Mouse (Mus musculus): ENCODE measurements around the gene Trpv2. TPM values are rescaled to one million over a fixed set of nuclear protein-coding genes. Genes with fewer than 3 reads are reported as not detected.

Gene Trpv2
- polyA plus RNA-seq, 1 experiment from 2014 or later, result 7.3 TPM

- Histone ChIP-seq H3K4me2 (no peak overlapping the region), H3K27ac (no peak overlapping the region; the same call in 1 of the 2 replicates), H3K27me3 (no peaks in the 10 kb centered on the region), H3K9ac (no peak overlapping the region), H3K4me1 (peaks cover 40% of the 10 kb centered on the region), H3K4me3 (replicated peaks) (no peak overlapping the region), H3K9me3 (no peaks in the 10 kb centered on the region), H3K36me3 (replicated peaks) (peaks cover 62% of the 10 kb centered on the region)
- WGBS, result 71% methylated on average over 10 of the region's 10 CpGs
- no peak for ATAC-seq (ENCODE audit: low FRiP score)
Observed at GRCm38 (mm10) chr11:62607170-62607951, 33.1 kb downstream of the Trpv2 start.

GRCm38 (mm10) chr11:62607952-62608201, 33.6 kb downstream of the Trpv2 start:
- Histone ChIP-seq H3K27ac (no peak overlapping the region), H3K36me3 (replicated peaks) (peaks cover 62% of the 10 kb centered on the region), H3K27me3 (no peaks in the 10 kb centered on the region), H3K4me3 (replicated peaks) (no peak overlapping the region), H3K4me2 (no peak overlapping the region), H3K9me3 (no peaks in the 10 kb centered on the region), H3K4me1 (peaks cover 46% of the 10 kb centered on the region), H3K9ac (no peak overlapping the region)
- WGBS, result 84% methylated on average over 1 of the region's 1 CpGs
- no peak for ATAC-seq (ENCODE audit: low FRiP score)

- H3K27me3 ChIP-seq, result no peaks in the 10 kb centered on the region
- 84% methylated on average over 10 of the region's 10 CpGs for WGBS
- no peak overlapping the region for H3K9ac ChIP-seq
- H3K4me2 ChIP-seq, result no peak overlapping the region
- no peak overlapping the region for H3K27ac ChIP-seq
- peaks cover 59% of the 10 kb centered on the region for H3K36me3 ChIP-seq (replicated peaks)
- H3K4me1 ChIP-seq, result peaks cover 47% of the 10 kb centered on the region
- H3K4me3 ChIP-seq (replicated peaks), result no peak overlapping the region
- no peaks in the 10 kb centered on the region for H3K9me3 ChIP-seq
- no peak for ATAC-seq (ENCODE audit: low FRiP score)
Observed at GRCm38 (mm10) chr11:62608826-62609675, 34.8 kb downstream of the Trpv2 start.

- Histone ChIP-seq H3K4me1 (peaks cover 44% of the 10 kb centered on the region), H3K4me2 (no peak overlapping the region), H3K27ac (no peak overlapping the region), H3K27me3 (no peaks in the 10 kb centered on the region), H3K4me3 (replicated peaks) (no peak overlapping the region), H3K9ac (no peak overlapping the region), H3K36me3 (replicated peaks) (peaks cover 46% of the 10 kb centered on the region), H3K9me3 (no peaks in the 10 kb centered on the region)
- ATAC-seq (ENCODE audit: low FRiP score), result no peak
- WGBS, result 89% methylated on average over 6 of the region's 6 CpGs
Observed at GRCm38 (mm10) chr11:62610304-62610703, 36.0 kb downstream of the Trpv2 start.

GRCm38 (mm10) chr11:62612604-62613003, 38.3 kb downstream of the Trpv2 start:
- H3K4me2 ChIP-seq, result no peak overlapping the region
- H3K4me1 ChIP-seq, result peaks cover 25% of the 10 kb centered on the region
- H3K9ac ChIP-seq, result peak overlapping the region; percentile 12; the same call in 1 of the 2 replicates
- 67% methylated on average over 10 of the region's 10 CpGs for WGBS
- H3K36me3 ChIP-seq (replicated peaks), result peaks cover 36% of the 10 kb centered on the region
- no peaks in the 10 kb centered on the region for H3K9me3 ChIP-seq
- no peak for ATAC-seq (ENCODE audit: low FRiP score)
- no peaks in the 10 kb centered on the region for H3K27me3 ChIP-seq
- H3K4me3 ChIP-seq (replicated peaks), result no peak overlapping the region
- peak overlapping the region; percentile 51 for H3K27ac ChIP-seq

- peaks cover 34% of the 10 kb centered on the region for H3K36me3 ChIP-seq (replicated peaks)
- peak; percentile 95 for ATAC-seq (ENCODE audit: low FRiP score)
- peak overlapping the region; percentile 47 for H3K9ac ChIP-seq
- no peaks in the 10 kb centered on the region for H3K9me3 ChIP-seq
- H3K4me3 ChIP-seq (replicated peaks), result 0 out of 2 replicates have a peak overlapping the region, but pooled peaks have one; percentile 10
- H3K27me3 ChIP-seq, result no peaks in the 10 kb centered on the region
- WGBS, result 3% methylated on average over 19 of the region's 19 CpGs
- peak overlapping the region; percentile 41 for H3K4me2 ChIP-seq
- peak overlapping the region; percentile 90 for H3K27ac ChIP-seq
- H3K4me1 ChIP-seq, result peaks cover 25% of the 10 kb centered on the region
Observed at GRCm38 (mm10) chr11:62613657-62614365, 39.5 kb downstream of the Trpv2 start.

- Histone ChIP-seq H3K27ac (peak overlapping the region; percentile 90), H3K9me3 (no peaks in the 10 kb centered on the region), H3K4me3 (replicated peaks) (no peak overlapping the region), H3K9ac (no peak overlapping the region), H3K36me3 (replicated peaks) (peaks cover 33% of the 10 kb centered on the region), H3K4me2 (no peak overlapping the region), H3K27me3 (no peaks in the 10 kb centered on the region), H3K4me1 (peaks cover 25% of the 10 kb centered on the region)
- no peak for ATAC-seq (ENCODE audit: low FRiP score)
- WGBS, result 90% methylated on average over 8 of the region's 8 CpGs
Observed at GRCm38 (mm10) chr11:62614876-62615410, 40.7 kb downstream of the Trpv2 start.

GRCm38 (mm10) chr11:62615456-62615855, 41.2 kb downstream of the Trpv2 start:
- Histone ChIP-seq H3K9me3 (no peaks in the 10 kb centered on the region), H3K27me3 (no peaks in the 10 kb centered on the region), H3K27ac (no peak overlapping the region), H3K4me2 (no peak overlapping the region), H3K4me1 (peaks cover 25% of the 10 kb centered on the region), H3K36me3 (replicated peaks) (peaks cover 28% of the 10 kb centered on the region), H3K9ac (no peak overlapping the region), H3K4me3 (replicated peaks) (no peak overlapping the region)
- 92% methylated on average over 4 of the region's 4 CpGs for WGBS
- ATAC-seq (ENCODE audit: low FRiP score), result no peak

- 93% methylated on average over 8 of the region's 8 CpGs for WGBS
- no peak for ATAC-seq (ENCODE audit: low FRiP score)
- Histone ChIP-seq H3K4me3 (replicated peaks) (no peak overlapping the region), H3K27ac (no peak overlapping the region), H3K36me3 (replicated peaks) (peaks cover 22% of the 10 kb centered on the region), H3K27me3 (no peaks in the 10 kb centered on the region), H3K4me1 (peaks cover 18% of the 10 kb centered on the region), H3K9ac (no peak overlapping the region), H3K4me2 (no peak overlapping the region), H3K9me3 (no peaks in the 10 kb centered on the region)
Observed at GRCm38 (mm10) chr11:62621079-62621478, 46.8 kb downstream of the Trpv2 start.

GRCm38 (mm10) chr11:62621586-62622283, 47.4 kb downstream of the Trpv2 start:
- H3K4me2 ChIP-seq, result no peak overlapping the region
- H3K4me1 ChIP-seq, result peaks cover 18% of the 10 kb centered on the region
- H3K36me3 ChIP-seq (replicated peaks), result peaks cover 19% of the 10 kb centered on the region
- H3K27me3 ChIP-seq, result no peaks in the 10 kb centered on the region
- no peak overlapping the region for H3K9ac ChIP-seq
- no peak overlapping the region for H3K4me3 ChIP-seq (replicated peaks)
- 77% methylated on average over 4 of the region's 4 CpGs for WGBS
- ATAC-seq (ENCODE audit: low FRiP score), result no peak
- no peaks in the 10 kb centered on the region for H3K9me3 ChIP-seq
- no peak overlapping the region for H3K27ac ChIP-seq

GRCm38 (mm10) chr11:62622850-62623249, 48.6 kb downstream of the Trpv2 start:
- H3K4me1 ChIP-seq, result peaks cover 18% of the 10 kb centered on the region
- WGBS, result 54% methylated on average over 4 of the region's 4 CpGs
- ATAC-seq (ENCODE audit: low FRiP score), result no peak
- H3K4me3 ChIP-seq (replicated peaks), result no peak overlapping the region
- no peaks in the 10 kb centered on the region for H3K27me3 ChIP-seq
- H3K27ac ChIP-seq, result no peak overlapping the region
- H3K36me3 ChIP-seq (replicated peaks), result peaks cover 12% of the 10 kb centered on the region
- no peak overlapping the region for H3K4me2 ChIP-seq
- H3K9me3 ChIP-seq, result no peaks in the 10 kb centered on the region
- no peak overlapping the region for H3K9ac ChIP-seq
